Mouse (Mus musculus) forebrain, embryonic 16.5 days (tissue): ENCODE results near the gene Sp6. TPM values are rescaled to one million over a fixed set of nuclear protein-coding genes. Genes with fewer than 3 reads are reported as not detected.

Experiments used
- ATAC-seq: fragments of 200-750 bp; cut with Nextera tagmentation; 2 replicates; pipeline ENCODE4 v1.8.0; 2017; ENCODE audit warnings: mild to moderate bottlenecking, moderate library complexity
- H3K27ac ChIP-seq: fragments of 300-500 bp; sonication (generic); 2 replicates; pipeline ENCODE4 v1.5.1; 2014; ENCODE audit warnings: low read length, control low read depth
- H3K27me3 ChIP-seq: fragments of 300-500 bp; sonication (generic); replicated peaks from 2 replicates; pipeline ENCODE4 v1.6.1; 2014; ENCODE audit warnings: low read length; ENCODE audit not compliant: control insufficient read depth, insufficient read depth
- H3K36me3 ChIP-seq: fragments of 300-500 bp; sonication (generic); 2 replicates; pipeline ENCODE4 v1.6.1; 2014; ENCODE audit not compliant: control insufficient read depth, insufficient read depth
- H3K4me1 ChIP-seq: fragments of 300-500 bp; sonication (generic); replicated peaks from 2 replicates; pipeline ENCODE4 v1.6.1; 2014; ENCODE audit warnings: low read length; ENCODE audit not compliant: control insufficient read depth, insufficient read depth
- H3K4me2 ChIP-seq: fragments of 300-500 bp; sonication (generic); 2 replicates; pipeline ENCODE4 v1.6.1; 2014; ENCODE audit warnings: mild to moderate bottlenecking, low read length, control low read depth
- H3K4me3 ChIP-seq: fragments of 300-500 bp; sonication (generic); replicated peaks from 2 replicates; pipeline ENCODE4 v1.5.1; 2014; ENCODE audit warnings: mild to moderate bottlenecking, low read length, control low read depth
- H3K9ac ChIP-seq: fragments of 300-500 bp; sonication (generic); replicated peaks from 2 replicates; pipeline ENCODE4 v1.6.1; 2014; ENCODE audit warnings: low read depth, low read length, control low read depth
- H3K9me3 ChIP-seq: fragments of 300-500 bp; sonication (generic); 2 replicates; pipeline ENCODE4 v1.6.1; 2016; ENCODE audit warnings: low read length; ENCODE audit not compliant: control insufficient read depth
- WGBS: fragments of 180-500 bp; shearing (Covaris S2); extraction: QIAGEN DNeasy Blood & Tissue Kit; methylation state at CpG from one replicate; pipeline ENCODE4 v1.1.7; 2014; 5-methylcytosine and 5-hydroxymethylcytosine counted together
- microRNA-seq: library from miRNA; unstranded; fragments of <30 nt; microRNA quantifications from one replicate; pipeline ENCODE4, GENCODE M21; 2017
- polyA plus RNA-seq: library from polyadenylated mRNA; unstranded; fragments of >200 nt; fragmentation: Nextera tagmentation; extraction: Ambion mirVana; gene quantifications from 2 replicates; pipeline ENCODE4 v1.2.1, GENCODE M21; 2015

The Sp6 gene
- polyA plus RNA-seq, 1 experiment from 2014 or later = 0.29 TPM

DNA sequence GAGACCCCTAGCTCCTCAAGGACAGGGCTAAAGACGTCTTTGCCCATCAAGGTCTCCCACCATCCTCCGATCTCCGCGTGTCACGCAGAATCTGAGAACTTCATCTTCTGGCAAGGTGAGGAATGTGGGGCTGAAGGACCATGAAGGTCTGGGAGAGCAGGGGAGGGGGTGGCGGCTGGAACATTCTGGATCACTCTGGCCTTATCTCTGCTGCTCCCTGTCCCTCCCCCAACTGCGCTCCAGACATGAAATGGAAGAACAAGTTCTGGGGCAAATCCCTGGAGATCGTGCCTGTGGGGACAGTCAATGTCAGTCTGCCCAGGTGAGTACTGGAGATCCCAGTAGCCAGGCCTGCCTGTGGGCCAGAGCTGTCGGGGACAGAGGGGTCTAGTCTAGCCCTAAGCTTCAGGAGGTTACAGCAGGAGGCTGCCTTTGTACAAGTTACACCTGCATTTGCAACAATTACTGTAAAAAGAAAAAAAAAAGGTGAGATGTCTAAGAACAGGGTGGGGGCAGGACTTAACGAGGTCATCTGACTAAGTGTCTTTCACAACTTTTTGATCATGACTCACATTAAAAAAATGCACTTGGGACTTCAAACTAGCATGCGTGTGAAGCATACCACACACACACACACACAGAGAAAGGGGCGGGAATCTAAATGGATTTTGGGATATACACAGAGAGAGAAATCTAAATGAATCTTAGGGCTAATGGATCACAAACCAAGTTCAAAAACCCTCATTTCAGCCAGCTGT lies 52.5 kb downstream of the Sp6 start:
- Histone ChIP-seq H3K36me3 (peaks cover 5% of the 10 kb centered on the region; the same call in 1 of the 2 replicates), H3K4me3 (no peak overlapping the region), H3K9ac (no peak overlapping the region), H3K27ac (no peak overlapping the region), H3K9me3 (no peaks in the 10 kb centered on the region), H3K4me2 (no peak overlapping the region), H3K4me1 (peaks cover 8% of the 10 kb centered on the region; the same call in 1 of the 2 replicates), H3K27me3 (no peaks in the 10 kb centered on the region)
- 88% methylated on average over 12 of the region's 12 CpGs for whole genome bisulfite sequencing
- ATAC-seq = no peak

DNA sequence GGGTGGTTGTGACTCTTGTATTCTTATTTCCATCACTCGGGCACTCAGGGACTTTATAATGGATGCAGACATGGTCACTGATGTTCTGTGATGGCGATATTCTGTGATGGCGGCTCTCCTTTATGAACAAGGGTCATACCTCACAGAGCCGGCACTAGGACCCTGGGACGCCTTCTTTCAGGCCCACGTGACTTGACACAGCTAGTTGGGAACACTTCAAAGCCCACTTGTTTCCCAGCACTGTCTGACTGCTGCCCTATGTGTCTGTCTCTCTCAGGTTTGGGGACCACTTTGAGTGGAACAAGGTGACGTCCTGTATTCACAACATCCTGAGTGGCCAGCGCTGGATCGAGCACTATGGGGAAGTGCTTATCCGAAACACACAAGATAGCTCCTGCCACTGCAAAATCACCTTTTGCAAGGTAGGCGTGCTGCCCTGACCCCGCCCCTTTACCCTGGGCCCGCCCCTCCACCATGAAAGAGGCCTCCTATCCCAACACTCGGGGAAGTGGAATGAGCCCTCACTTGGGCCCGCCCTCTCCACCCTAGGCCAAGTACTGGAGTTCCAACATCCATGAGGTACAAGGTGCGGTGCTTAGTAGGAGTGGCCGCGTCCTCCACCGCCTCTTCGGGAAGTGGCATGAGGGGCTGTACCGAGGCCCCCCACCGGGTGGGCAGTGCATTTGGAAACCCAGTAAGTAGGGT lies 53.6 kb downstream of the Sp6 start:
- WGBS = 42% methylated on average over 22 of the region's 22 CpGs
- Histone ChIP-seq H3K36me3 (peaks cover 5% of the 10 kb centered on the region; the same call in 1 of the 2 replicates), H3K9ac (no peak overlapping the region), H3K27ac (no peak overlapping the region), H3K9me3 (no peaks in the 10 kb centered on the region), H3K4me3 (no peak overlapping the region), H3K27me3 (no peaks in the 10 kb centered on the region), H3K4me2 (no peak overlapping the region), H3K4me1 (peaks cover 8% of the 10 kb centered on the region; the same call in 1 of the 2 replicates)
- no peak for ATAC-seq

DNA sequence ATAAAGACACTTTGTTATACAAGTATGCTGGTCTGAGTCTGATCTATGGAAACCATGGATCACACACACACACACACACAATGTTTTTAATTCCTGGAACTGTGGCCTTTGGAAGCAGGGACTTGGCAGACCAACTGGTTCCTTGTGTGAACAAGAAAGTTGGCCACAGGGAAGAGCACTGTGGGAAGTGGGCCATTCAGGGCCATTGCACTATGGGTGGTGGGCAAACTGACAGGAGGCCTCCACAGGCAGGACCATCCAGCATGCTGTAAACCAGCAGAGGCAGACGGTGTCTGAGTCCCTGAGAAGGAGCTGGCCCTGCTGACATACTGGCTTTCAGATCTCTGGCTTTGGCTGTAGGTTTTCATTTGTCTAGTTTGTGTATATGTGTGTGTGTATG lies 56.1 kb downstream of the Sp6 start:
- peaks cover 5% of the 10 kb centered on the region; the same call in 1 of the 2 replicates for H3K36me3 ChIP-seq
- H3K4me2 ChIP-seq = no peak overlapping the region
- no peak overlapping the region for H3K9ac ChIP-seq
- no peak overlapping the region for H3K27ac ChIP-seq
- H3K4me1 ChIP-seq = no peaks in the 10 kb centered on the region
- no peak for ATAC-seq
- no peak overlapping the region for H3K4me3 ChIP-seq
- H3K9me3 ChIP-seq = no peaks in the 10 kb centered on the region
- H3K27me3 ChIP-seq = no peaks in the 10 kb centered on the region
- 53% methylated on average over 1 of the region's 1 CpGs for WGBS

DNA sequence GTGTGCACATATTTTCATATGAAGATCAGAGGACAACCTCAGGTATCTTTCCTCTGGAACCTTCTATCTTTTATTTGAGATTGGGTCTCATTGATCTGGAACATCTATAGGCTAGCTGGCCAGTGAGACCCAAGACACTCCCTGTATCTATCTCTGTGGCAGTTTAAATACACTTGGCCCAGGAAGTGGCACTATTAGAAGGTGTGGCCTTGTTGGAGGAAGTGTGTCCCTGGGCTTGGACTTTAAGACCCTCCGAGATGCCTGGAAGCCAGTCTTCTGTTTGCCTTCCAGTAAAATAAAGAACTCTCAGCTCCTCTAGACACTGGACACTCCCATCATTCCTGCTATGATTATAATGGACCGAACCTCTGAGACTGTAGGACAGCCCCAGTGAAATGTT lies 56.6 kb downstream of the Sp6 start:
- Histone ChIP-seq H3K9me3 (no peaks in the 10 kb centered on the region), H3K36me3 (peaks cover 5% of the 10 kb centered on the region; the same call in 1 of the 2 replicates), H3K4me1 (no peaks in the 10 kb centered on the region), H3K4me3 (no peak overlapping the region), H3K4me2 (no peak overlapping the region), H3K9ac (no peak overlapping the region), H3K27ac (no peak overlapping the region), H3K27me3 (no peaks in the 10 kb centered on the region)
- WGBS = 89% methylated on average over 2 of the region's 2 CpGs
- no peak for ATAC-seq

DNA sequence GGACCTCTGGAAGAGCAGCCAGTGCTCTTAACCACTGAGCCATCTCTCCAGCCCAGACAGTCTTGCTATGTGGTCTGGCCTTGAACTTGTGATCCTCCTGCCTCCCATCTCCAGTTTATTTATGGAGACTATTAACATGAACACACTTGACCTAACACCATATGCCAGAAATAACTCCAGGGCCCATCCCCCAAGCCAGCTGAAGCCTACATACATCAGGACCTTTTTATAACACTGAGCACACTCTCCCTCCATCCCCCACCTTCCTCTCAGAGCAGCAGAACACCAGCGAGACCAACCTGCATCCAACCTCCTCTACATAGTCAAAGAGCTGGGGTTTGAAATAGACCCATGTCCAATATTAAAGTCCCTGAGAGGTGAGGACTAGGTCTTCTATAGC lies 57.9 kb downstream of the Sp6 start:
- no peaks in the 10 kb centered on the region for H3K27me3 ChIP-seq
- no peaks in the 10 kb centered on the region for H3K4me1 ChIP-seq
- H3K4me3 ChIP-seq = no peak overlapping the region
- no peak overlapping the region for H3K27ac ChIP-seq
- 83% methylated on average over 1 of the region's 1 CpGs for whole genome bisulfite sequencing
- no peaks in the 10 kb centered on the region for H3K9me3 ChIP-seq
- no peak for ATAC-seq
- H3K4me2 ChIP-seq = no peak overlapping the region
- 0 out of 2 replicates have a peak, but pooled peaks cover under 1% of the 10 kb centered on the region for H3K36me3 ChIP-seq
- no peak overlapping the region for H3K9ac ChIP-seq

DNA sequence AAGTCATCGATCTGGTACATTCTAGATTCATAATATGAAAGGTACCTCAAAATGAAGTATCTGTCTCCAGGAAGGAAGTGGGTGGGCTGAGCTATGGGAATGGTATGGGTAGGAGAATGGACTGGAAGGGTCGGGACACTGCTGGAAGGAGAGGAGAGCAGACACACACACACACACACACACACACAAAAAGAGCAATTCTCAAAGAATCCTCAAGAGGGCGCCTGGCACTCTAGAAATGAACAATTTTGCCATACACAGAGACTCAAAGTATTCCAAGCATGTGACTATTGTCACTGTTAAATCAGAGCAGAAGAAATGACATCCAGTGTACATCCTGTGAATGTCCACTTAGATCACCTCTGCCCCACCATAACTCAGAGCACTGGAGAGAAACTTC lies 59.3 kb downstream of the Sp6 start:
- no peaks in the 10 kb centered on the region for H3K36me3 ChIP-seq
- no peak for ATAC-seq
- no peak overlapping the region for H3K27ac ChIP-seq
- no peaks in the 10 kb centered on the region for H3K9me3 ChIP-seq
- no peaks in the 10 kb centered on the region for H3K27me3 ChIP-seq
- H3K4me1 ChIP-seq = no peaks in the 10 kb centered on the region
- H3K9ac ChIP-seq = no peak overlapping the region
- H3K4me3 ChIP-seq = no peak overlapping the region
- no peak overlapping the region for H3K4me2 ChIP-seq
- WGBS = 29% methylated on average over 3 of the region's 3 CpGs

DNA sequence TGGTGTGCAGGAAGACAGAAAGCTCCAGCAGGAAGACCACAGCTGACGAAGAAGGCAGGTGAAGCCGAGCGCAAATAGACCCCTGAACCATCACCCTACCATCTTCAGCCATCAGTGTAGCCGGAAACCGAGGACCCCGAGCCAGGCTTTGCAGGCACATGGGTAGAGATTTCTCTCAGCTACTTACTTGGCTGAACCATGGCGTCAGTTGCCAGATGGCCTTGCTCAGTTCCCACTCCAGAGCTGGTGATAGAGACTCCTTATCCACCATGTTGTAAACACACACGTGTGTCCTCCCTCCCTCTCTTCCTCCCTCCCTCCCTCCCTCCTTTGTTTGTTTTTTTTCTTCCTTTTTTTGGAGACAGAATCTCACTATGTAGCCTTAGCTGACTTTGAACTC lies 61.0 kb downstream of the Sp6 start:
- H3K4me3 ChIP-seq = no peak overlapping the region
- H3K36me3 ChIP-seq = no peaks in the 10 kb centered on the region
- WGBS = 73% methylated on average over 8 of the region's 8 CpGs
- H3K4me1 ChIP-seq = no peaks in the 10 kb centered on the region
- H3K27ac ChIP-seq = no peak overlapping the region
- no peak for ATAC-seq
- H3K9me3 ChIP-seq = no peaks in the 10 kb centered on the region
- H3K27me3 ChIP-seq = no peaks in the 10 kb centered on the region
- H3K9ac ChIP-seq = no peak overlapping the region
- H3K4me2 ChIP-seq = no peak overlapping the region

Small RNA genes lying within 50 kb of the gene (microRNA-seq; reads per million reads assigned to microRNA genes)
- gene Mir8103 = not detected

Other genes starting within 250 kb of the Sp6 start
- 43.1 and 44.1 TPM in 2 replicates for gene Snx11, start 235.8 kb upstream of the Sp6 start, polyA plus RNA-seq
- 87.7 and 93.3 TPM in 2 replicates for gene Cbx1, start 224.3 kb upstream of the Sp6 start, polyA plus RNA-seq
- gene Nfe2l1, start 183.4 kb upstream of the Sp6 start, polyA plus RNA-seq = 64.8 and 68.2 TPM in 2 replicates
- 10.4 and 16.6 TPM in 2 replicates for gene Copz2, start 163.5 kb upstream of the Sp6 start, polyA plus RNA-seq
- 103 and 106 TPM in 2 replicates for gene Cdk5rap3, start 96.9 kb upstream of the Sp6 start, polyA plus RNA-seq
- gene Prr15l, start 85.3 kb upstream of the Sp6 start, polyA plus RNA-seq = 0.19 and 0.27 TPM in 2 replicates
- gene Pnpo, start 69.4 kb upstream of the Sp6 start, polyA plus RNA-seq = 21.7 and 22.8 TPM in 2 replicates
- gene Sp2, start 30.4 kb upstream of the Sp6 start, polyA plus RNA-seq = 16.2 and 16.3 TPM in 2 replicates
- 14.4 and 16.2 TPM in 2 replicates for gene Scrn2, start 16.5 kb downstream of the Sp6 start, polyA plus RNA-seq
- 3.0 and 3.1 TPM in 2 replicates for gene Lrrc46, start 28.0 kb downstream of the Sp6 start, polyA plus RNA-seq
- gene Mrpl10, start 28.2 kb downstream of the Sp6 start, polyA plus RNA-seq = 54.3 and 56.2 TPM in 2 replicates
- 11.0 and 13.1 TPM in 2 replicates for gene Osbpl7, start 37.2 kb downstream of the Sp6 start, polyA plus RNA-seq
- 0.35 and 0.38 TPM in 2 replicates for gene Tbx21, start 101.9 kb downstream of the Sp6 start, polyA plus RNA-seq
- gene Tbkbp1, start 138.1 kb downstream of the Sp6 start, polyA plus RNA-seq = 5.7 and 6.0 TPM in 2 replicates
- 39.0 and 40.6 TPM in 2 replicates for gene Kpnb1, start 174.5 kb downstream of the Sp6 start, polyA plus RNA-seq